Mouse (Mus musculus) adrenal gland, postnatal 14 days (tissue): Measurements from ENCODE around the gene Zc3hav1l. TPM values are rescaled to one million over a fixed set of nuclear protein-coding genes. Genes with fewer than 3 reads are reported as not detected.

Experiments used
- DNase-seq: peaks from one replicate; pipeline ENCODE4 v3.0.0; 2021; ENCODE audit warnings: mixed read lengths
- long read RNA-seq, 2 experiments: library from polyadenylated mRNA; stranded (forward); transcript quantifications; one replicate each; pipeline ENCODE4 v2.0.0; 2021
- total RNA-seq: library from RNA; stranded (reverse); gene quantifications from 2 replicates; pipeline ENCODE4 v1.2.3, GENCODE M21; 2021

The Zc3hav1l gene
- 4.3 and 5.0 TPM in 2 replicates for total RNA-seq
- long read RNA-seq, experiment 1, partial matches to known transcripts: 0 of 1 reads
- long read RNA-seq, experiment 1, other reads (novel, unspliced or antisense): 1 of 1 reads
- long read RNA-seq, experiment 2, full-length matches to known transcripts: 1 of 1 reads
- long read RNA-seq, experiment 2, partial matches to known transcripts: 0 of 1 reads
- long read RNA-seq, experiment 2, other reads (novel, unspliced or antisense): 0 of 1 reads

DNA sequence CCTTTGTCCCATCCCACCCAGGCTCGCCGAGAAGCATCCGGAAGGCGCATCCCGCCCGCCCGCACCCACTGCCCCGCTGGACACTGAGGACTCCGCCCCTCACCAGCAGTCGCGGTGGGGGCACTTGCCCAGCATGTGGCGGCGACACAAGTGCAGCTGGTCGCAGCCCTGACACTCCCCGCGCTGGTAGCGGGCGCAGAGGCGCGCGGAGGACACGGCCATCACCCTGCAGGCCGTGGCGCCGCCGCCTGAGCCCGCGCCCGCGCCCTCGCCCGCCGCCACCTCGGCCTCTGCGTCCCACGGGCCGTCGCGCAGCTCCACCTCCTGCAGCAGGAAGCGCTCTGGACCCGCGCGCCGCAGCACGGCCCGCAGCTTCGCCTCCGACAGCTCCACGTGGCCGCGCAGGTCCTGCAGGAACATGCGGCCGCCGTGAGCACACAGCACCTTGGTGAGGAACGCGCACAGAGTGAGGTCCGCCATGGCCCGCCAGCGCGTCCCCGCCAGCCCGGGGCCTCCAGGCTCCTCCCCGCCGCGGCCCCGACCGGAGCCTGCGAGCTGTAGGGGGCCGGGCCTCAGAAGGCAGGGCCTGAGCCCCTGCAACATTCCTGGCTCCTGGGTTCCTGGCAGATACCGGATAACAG lies at the start of gene Zc3hav1l:
Zc3hav1l (minus strand) TSS at position 499 of the 641 bp plus-strand sequence.
- peak; percentile 89 for DNase-seq

- no peak for DNase-seq
These were observed 48.8 kb upstream of the Zc3hav1l start for GRCm38 (mm10) chr6:38347875-38348274.

DNA sequence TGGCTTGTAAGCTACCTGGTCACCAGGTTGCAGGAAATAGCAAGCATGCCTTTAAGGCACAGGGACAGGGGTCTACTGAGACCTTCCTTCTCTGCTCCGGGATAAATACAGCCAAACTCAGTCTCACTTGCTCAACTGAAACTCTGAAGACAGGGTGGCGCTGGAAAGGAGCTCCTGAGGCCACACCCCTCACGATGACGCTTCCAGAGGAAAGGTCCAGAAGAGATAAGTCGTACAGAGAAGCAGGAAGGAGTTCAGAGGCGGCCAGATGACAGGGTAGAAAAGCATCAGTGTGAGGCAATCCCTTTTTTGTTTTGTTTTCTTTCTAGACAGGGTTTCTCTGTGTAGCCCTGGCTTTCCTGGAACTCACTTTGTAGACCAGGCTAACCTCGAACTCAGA lies 46.7 kb upstream of the Zc3hav1l start:
- peak; percentile 83 for DNase-seq

DNA sequence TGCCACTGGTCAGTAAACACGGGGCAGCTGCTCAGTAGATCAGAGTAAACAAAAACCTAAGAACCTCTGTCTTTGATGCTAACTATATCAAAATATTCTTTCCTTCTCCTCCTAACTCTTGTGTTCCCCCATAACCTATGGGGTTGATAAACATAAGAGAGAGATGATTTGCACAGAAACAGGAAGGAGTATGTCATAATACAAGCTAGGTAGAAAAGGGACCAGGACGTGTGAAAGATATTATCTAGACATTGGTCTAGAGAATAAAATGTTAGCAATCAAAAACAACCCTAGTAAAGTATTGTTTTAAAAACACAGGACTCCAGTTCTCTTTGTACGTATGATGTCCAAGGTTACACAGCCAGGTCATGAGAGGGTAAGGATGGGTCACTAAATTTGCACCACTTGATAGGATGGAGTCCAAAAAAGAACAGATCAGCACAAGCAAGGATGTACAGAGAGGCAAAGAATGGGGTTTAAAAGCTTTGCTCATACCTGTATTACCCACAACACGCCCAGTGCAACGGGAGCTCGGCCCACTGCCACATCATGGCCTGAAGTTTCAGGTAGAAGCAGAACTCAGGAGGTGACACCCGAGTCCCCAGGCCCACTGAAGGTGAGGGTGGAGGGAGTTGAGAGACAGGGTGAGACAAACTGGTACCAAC lies 45.1 kb upstream of the Zc3hav1l start:
- peak; percentile 15 for DNase-seq

- DNase-seq: no peak
These were observed 44.5 kb upstream of the Zc3hav1l start for GRCm38 (mm10) chr6:38343581-38343980.

DNA sequence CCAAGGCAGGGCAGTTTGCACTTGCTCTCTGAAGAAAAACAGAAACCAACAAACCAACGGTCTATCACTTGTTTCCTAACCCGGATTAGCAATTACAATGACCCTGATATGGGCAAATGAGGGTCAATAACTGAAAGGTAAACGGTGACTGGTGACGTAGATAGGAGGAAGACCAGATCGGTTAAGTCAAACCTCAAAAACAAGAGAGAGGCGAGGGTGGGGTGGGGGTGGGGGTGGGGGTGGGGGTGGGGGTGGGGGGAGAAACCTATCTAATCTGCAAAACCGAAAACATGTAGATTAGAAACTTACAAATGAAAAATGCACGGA lies 43.6 kb upstream of the Zc3hav1l start:
- no peak for DNase-seq

DNA sequence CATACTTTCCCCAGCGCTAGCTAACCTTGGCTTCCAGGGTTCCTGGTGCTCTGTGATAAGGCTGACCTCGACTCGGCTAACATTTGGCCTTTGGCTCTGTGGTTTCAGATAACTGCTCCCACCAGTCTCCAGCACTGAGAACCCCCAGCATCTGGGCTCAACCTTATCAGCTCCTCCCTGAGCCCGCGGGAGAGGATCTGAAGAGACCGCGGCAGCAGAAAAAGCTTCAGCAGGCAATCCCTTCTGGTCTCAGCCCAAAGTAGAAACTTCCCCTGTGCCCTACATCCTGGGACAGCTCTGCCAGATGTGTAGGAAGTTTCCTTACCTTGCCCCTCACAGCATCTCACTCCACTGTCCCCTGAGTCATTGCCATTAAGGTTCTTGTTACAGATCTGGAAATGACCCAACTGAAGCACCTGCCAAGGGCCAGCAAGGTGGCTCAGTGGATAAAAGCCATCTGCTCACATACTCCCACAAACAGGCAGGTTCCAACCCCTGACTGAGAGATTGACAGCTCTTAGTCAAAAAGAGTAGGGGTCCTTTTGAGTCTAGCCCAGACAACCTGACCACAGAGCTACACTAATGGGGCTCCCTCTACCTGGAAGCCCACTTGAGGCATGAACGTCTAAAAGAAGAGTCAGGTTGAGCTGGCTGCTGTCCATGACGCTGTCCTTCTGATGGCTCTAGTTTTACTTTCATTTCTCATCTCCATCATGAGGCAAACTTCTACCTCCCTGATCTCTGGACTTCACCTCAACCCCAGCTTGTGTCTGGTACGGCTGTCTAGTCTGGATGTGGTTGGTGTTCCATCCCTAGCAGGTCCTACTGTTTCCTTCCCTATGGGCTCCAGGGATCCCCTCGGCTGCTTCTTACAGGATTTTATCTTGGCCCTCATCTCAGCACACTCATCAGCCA lies 42.9 kb upstream of the Zc3hav1l start:
- peak; percentile 22 for DNase-seq

- DNase-seq: peak; percentile 41
These were observed 40.0 kb upstream of the Zc3hav1l start for GRCm38 (mm10) chr6:38339078-38339477.

DNA sequence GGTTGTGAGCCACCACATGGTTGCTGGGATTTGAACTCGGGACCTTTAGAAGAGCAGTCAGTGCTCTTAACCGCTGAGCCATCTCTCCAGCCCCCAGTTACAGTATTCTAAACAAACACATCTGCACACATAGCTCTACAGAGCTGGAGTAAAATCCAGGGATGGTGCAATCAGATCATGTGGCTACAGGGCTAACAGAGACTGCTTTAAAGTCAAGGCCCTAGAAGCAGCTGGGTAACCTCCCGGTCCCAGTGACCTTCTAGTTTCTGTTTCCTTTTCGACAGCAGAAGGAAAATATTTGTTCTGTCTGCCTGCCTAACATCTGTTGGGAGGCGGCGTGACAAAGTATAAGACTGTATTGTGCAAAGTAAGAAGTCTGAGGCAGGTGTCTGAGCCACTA lies 38.9 kb upstream of the Zc3hav1l start:
- DNase-seq: peak; percentile 68

DNA sequence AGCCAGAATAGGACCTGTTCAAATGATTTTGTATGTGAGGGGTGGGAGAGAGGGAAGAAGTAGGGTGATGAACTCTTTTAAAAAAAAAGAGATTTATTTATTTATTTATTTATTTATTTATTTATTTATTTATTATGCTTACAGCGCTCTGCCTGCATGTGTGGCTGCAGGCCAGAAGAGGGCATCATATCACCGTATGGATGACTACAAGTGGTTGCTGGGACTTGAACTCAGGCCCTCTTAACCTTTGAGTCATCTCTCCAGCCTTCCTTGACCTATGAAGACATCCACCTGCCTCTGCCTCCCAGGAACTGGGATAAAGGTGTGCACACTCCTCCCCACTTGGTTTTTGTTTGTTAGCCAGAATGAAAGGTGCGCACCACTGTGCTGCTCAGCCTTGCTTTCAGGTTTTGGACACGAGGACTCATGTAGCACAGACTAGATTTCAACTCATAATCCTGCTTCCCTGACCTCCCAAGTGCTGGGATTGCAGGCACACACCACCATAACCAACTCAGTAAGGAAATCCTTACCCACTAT lies 38.2 kb upstream of the Zc3hav1l start:
- DNase-seq: peak; percentile 35

GRCm38 (mm10) chr6:38335264-38335663 lies 36.2 kb upstream of the Zc3hav1l start:
- no peak for DNase-seq

DNA sequence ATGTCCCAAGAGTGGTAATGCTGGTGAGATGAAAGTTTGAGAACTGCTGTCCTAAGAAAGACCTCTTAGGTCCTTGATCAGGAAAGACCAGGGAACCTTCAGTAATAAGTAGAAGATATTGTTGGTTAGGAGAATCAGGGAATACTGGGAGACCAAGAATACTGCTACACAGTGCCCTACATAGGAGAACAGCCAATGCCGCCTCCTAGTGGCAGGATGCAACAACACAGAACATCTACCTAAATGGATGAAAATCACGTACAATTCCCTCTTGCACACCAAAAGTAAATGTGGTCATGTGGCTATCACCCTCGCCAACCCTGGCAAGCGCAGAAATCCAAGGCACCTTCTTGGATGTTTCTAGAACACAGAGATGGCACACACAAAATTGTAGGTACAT lies 27.5 kb upstream of the Zc3hav1l start:
- peak; percentile 51 for DNase-seq

GRCm38 (mm10) chr6:38320621-38321020 lies 21.6 kb upstream of the Zc3hav1l start:
- no peak for DNase-seq

GRCm38 (mm10) chr6:38316050-38316449 lies 17.0 kb upstream of the Zc3hav1l start:
- no peak for DNase-seq

- no peak for DNase-seq
These were observed 10.7 kb upstream of the Zc3hav1l start for GRCm38 (mm10) chr6:38309741-38310140.

- no peak for DNase-seq
These were observed 5.9 kb upstream of the Zc3hav1l start for GRCm38 (mm10) chr6:38304981-38305380.

DNA sequence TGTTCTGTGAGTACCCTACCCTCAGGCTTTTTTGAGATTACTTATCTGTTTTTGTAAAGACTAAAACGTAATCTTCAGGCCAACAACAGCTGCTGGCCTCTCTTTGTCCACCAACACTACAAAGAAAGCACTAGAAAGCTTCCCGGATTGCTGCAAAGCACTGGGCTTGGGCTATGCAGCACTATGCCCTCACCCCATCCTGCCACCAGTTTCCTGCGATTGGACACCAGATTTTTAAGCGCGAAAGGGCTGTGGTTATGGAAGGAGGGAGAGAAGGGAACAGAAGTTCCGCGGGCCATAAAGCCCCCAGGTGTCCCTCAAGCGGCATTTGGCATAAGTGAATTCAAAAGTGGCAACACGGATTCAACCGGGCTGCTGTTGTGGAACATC lies 818 bp downstream of the Zc3hav1l start:
- peak; percentile 34 for DNase-seq

DNA sequence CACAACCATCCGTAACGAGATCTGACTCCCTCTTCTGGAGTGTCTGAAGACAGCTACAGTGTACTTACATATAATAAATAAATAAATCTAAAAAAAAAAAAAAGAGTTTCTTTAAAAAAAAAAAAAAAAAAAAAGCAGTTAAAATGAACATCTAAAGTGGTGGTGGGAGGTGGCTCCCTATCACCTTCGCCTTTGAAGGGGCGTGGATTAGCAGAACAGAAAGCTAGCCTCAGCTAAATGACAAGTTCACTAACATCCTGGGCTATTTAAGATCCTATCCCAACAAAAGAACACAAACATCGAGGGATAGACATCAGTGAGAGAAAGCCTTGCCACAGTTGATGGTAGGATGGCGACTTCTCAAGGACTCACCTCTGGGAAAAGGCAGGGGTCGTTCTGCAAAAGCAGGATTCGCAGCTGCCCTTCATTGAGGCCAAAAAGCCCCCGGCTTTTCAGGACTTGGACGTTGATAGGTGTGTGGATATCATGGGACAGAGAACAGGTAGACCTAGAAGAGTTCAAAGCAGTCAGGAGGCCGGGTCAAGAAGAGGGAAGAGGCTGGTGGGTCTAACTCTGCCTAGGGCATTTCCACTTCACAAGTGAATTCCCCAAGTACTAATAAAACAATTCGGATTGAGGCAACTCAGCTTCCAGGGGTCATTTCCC lies 1.3 kb downstream of the Zc3hav1l start:
- no peak for DNase-seq

GRCm38 (mm10) chr6:38293708-38294107 lies 5.4 kb downstream of the Zc3hav1l start:
- DNase-seq: no peak

GRCm38 (mm10) chr6:38292871-38293646 lies 6.0 kb downstream of the Zc3hav1l start:
- no peak for DNase-seq

- DNase-seq: no peak
These were observed 14.6 kb downstream of the Zc3hav1l start for GRCm38 (mm10) chr6:38284422-38284821.
